Mouse (Mus musculus): ENCODE data around the gene Defb26. TPM values are rescaled to one million over a fixed set of nuclear protein-coding genes. Genes with fewer than 3 reads are reported as not detected.

Gene Defb26
- polyA plus RNA-seq, 2 experiments: not detected

DNA sequence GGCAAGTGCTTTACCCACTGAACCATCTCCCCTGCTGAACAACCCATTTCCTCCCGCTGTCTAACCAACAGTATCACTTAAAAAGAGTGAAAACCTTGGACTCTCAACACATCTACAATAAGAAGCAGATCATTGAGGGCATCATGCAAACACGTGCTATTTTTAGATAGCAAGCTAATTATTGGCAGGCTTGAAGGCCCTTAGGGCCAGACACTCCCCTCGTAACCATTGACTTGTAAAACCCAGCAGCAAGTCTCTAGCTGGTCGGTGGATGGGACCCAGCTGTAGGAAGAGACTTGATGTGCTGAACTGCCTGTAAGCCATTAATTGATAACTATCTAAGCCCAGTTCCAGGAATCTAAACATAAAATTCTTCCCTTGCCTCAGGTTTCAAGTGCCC, 32.0 kb upstream of the Defb26 start:
- no peaks in the 10 kb centered on the region for H3K4me1 ChIP-seq (ENCODE audit: control insufficient read depth, insufficient read depth, low read length)
- no peaks in the 10 kb centered on the region for H3K27me3 ChIP-seq (ENCODE audit: control insufficient read depth, insufficient read depth, low read length)
- DNase-seq (ENCODE audit: low spot score) (no peak), ATAC-seq (ENCODE audit: low FRiP score, low read depth) (no peak)
- no peak overlapping the region for H3K27ac ChIP-seq (replicated peaks; ENCODE audit: low read depth, low read length)
- WGBS: 51% methylated on average over 4 of the region's 4 CpGs
- no peak overlapping the region for H3K4me2 ChIP-seq (replicated peaks; ENCODE audit: low read depth, low read length, severe bottlenecking)
- H3K9ac ChIP-seq (ENCODE audit: low read depth, low read length, severe bottlenecking): no peak overlapping the region
- H3K9me3 ChIP-seq (ENCODE audit: control insufficient read depth, low read length): no peaks in the 10 kb centered on the region
- TF ChIP-seq POLR2A (IDR thresholded peaks at IDR 0.05; ENCODE audit: borderline replicate concordance, extremely low read depth, insufficient read depth, insufficient read length): no peak
- H3K4me3 ChIP-seq (replicated peaks; ENCODE audit: low read length): no peak overlapping the region
- no peaks in the 10 kb centered on the region for H3K36me3 ChIP-seq (ENCODE audit: control insufficient read depth, insufficient read depth, low read length)

DNA sequence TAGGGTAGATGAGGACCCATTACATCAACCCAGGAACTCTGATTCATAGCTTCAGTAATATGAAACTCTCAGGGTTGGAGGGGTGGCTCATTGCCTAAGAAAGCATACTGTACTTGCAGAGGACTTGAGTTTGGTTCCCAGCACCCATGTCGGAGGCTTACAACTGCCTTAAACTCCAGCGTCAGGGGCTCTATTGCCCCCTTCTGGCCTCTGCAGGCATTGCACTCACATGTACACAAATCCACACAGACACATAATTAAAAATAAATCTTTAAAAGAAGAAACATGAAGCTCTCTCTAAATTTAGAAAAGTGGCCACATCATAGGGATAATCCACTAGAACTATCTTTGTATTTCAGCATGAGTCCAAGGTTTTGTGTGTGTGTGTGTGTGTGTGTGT, 31.4 kb upstream of the Defb26 start:
- Histone ChIP-seq H3K4me3 (replicated peaks; ENCODE audit: low read length) (no peak overlapping the region), H3K27me3 (ENCODE audit: control insufficient read depth, insufficient read depth, low read length) (no peaks in the 10 kb centered on the region), H3K9me3 (ENCODE audit: control insufficient read depth, low read length) (no peaks in the 10 kb centered on the region), H3K4me2 (replicated peaks; ENCODE audit: low read depth, low read length, severe bottlenecking) (no peak overlapping the region), H3K36me3 (ENCODE audit: control insufficient read depth, insufficient read depth, low read length) (no peaks in the 10 kb centered on the region), H3K27ac (replicated peaks; ENCODE audit: low read depth, low read length) (no peak overlapping the region), H3K4me1 (ENCODE audit: control insufficient read depth, insufficient read depth, low read length) (no peaks in the 10 kb centered on the region), H3K9ac (ENCODE audit: low read depth, low read length, severe bottlenecking) (no peak overlapping the region)
- WGBS: 74% methylated on average over 2 of the region's 2 CpGs
- DNase-seq (ENCODE audit: low spot score) (no peak), ATAC-seq (ENCODE audit: low FRiP score, low read depth) (no peak)
- no peak for TF ChIP-seq POLR2A (IDR thresholded peaks at IDR 0.05; ENCODE audit: borderline replicate concordance, extremely low read depth, insufficient read depth, insufficient read length)

DNA sequence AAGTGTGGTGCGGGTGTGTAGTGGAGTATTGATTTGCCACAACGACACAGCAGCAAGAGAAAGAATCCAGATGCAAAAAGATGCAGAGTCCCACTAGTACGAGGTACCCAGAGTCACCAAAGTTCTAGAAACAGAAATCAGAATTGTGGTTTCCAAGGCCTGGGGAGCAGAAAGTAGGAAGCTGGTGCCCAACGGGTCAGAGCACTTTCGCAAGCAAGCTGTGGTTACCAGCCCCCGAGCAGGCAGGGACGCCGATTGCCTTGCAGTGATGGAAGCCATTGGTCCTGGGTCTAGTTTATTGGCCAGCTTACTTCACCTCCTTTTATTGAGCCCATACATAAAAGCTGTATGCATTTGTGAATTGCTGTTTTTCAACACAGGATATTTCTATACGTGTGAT, 30.5 kb upstream of the Defb26 start:
- H3K36me3 ChIP-seq (ENCODE audit: control insufficient read depth, insufficient read depth, low read length): no peaks in the 10 kb centered on the region
- H3K9me3 ChIP-seq (ENCODE audit: control insufficient read depth, low read length): no peaks in the 10 kb centered on the region
- no peaks in the 10 kb centered on the region for H3K4me1 ChIP-seq (ENCODE audit: control insufficient read depth, insufficient read depth, low read length)
- H3K4me3 ChIP-seq (replicated peaks; ENCODE audit: low read length): no peak overlapping the region
- no peak for TF ChIP-seq POLR2A (IDR thresholded peaks at IDR 0.05; ENCODE audit: borderline replicate concordance, extremely low read depth, insufficient read depth, insufficient read length)
- no peaks in the 10 kb centered on the region for H3K27me3 ChIP-seq (ENCODE audit: control insufficient read depth, insufficient read depth, low read length)
- no peak for ATAC-seq (ENCODE audit: low FRiP score, low read depth)
- 69% methylated on average over 9 of the region's 9 CpGs for WGBS
- H3K4me2 ChIP-seq (replicated peaks; ENCODE audit: low read depth, low read length, severe bottlenecking): no peak overlapping the region
- DNase-seq (ENCODE audit: low spot score): no peak
- no peak overlapping the region for H3K27ac ChIP-seq (replicated peaks; ENCODE audit: low read depth, low read length)
- H3K9ac ChIP-seq (ENCODE audit: low read depth, low read length, severe bottlenecking): no peak overlapping the region

DNA sequence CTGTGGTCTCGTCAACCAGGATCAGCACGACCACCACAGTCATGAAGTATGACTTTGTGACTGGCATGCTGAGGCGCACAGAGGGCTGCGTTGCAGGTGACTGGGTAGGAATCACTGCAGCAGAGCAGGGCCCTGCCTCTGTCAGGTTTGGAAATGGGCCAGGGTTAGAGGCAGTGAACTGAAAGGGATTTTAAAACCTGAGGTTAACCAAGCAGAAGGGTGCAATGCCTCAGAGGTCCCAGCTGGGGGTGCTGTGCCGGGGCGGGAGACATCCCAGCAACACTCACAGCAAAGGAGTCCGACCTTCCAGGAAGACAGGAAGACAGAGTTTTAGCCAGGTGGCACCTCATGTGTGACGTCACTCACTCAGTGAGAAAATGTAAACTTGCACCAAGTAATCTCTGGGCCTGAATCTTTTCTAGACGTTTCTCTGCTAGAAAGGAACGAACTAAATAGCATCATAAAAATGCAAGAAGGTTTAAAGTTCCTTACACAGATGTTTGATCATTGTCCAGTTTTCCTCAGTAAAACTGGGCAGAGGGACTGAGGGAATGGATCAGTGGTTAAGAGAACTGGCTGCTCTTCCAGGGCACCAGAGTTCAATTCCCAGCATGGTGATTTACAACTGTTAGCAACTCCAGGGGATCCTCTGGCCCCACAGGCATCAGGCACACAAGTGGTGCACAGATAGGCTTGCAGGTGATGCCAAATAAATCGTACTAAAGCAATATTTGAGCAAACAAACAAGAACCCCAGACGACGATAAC, 28.6 kb upstream of the Defb26 start, which contains the start of gene Defb29:
Gene Defb29, minus strand, starts transcription at position 155 of the 767 bp plus-strand sequence.
- no peaks in the 10 kb centered on the region for H3K36me3 ChIP-seq (ENCODE audit: control insufficient read depth, insufficient read depth, low read length)
- no peak within 1 kb of the TSS for H3K27ac ChIP-seq (replicated peaks; ENCODE audit: low read depth, low read length)
- 48% methylated on average over 13 of the region's 13 CpGs for WGBS
- TF ChIP-seq POLR2A (IDR thresholded peaks at IDR 0.05; ENCODE audit: borderline replicate concordance, extremely low read depth, insufficient read depth, insufficient read length): no peak
- H3K4me3 ChIP-seq (replicated peaks; ENCODE audit: low read length): no peak within 1 kb of the TSS
- no peaks in the 10 kb centered on the region for H3K4me1 ChIP-seq (ENCODE audit: control insufficient read depth, insufficient read depth, low read length)
- no peak within 1 kb of the TSS for H3K9ac ChIP-seq (ENCODE audit: low read depth, low read length, severe bottlenecking)
- H3K9me3 ChIP-seq (ENCODE audit: control insufficient read depth, low read length): no peaks in the 10 kb centered on the region
- H3K27me3 ChIP-seq (ENCODE audit: control insufficient read depth, insufficient read depth, low read length): no peaks in the 10 kb centered on the region
- no peak within 1 kb of the TSS for H3K4me2 ChIP-seq (replicated peaks; ENCODE audit: low read depth, low read length, severe bottlenecking)
- DNase-seq (ENCODE audit: low spot score) (peak; percentile 13), ATAC-seq (ENCODE audit: low FRiP score, low read depth) (no peak; the same call in 1 of the 2 replicates)

DNA sequence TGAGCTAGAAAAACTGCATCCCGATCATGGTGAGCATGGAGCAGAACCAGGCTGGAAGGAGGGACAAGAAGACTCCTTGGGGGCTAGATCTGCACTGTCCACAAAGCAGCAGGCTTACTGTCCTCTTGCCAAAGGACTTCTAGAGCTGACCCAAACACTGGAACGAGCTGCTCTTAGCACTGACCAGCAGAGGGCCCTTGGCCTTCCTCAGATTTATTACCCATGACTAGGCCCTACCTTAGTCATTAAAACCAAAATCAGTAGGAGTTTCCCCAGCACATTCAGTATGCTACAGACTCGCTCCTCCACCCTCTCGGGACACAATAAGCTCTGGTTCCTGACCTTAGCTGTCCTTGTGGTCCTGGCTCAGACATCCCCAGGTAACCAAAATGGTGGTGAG, 6.5 kb upstream of the Defb26 start, which contains the start of gene Defb28:
Gene Defb28, plus strand, starts transcription at position 275 of the 400 bp plus-strand sequence.
- Histone ChIP-seq H3K36me3 (ENCODE audit: control insufficient read depth, insufficient read depth, low read length) (no peaks in the 10 kb centered on the region), H3K9me3 (ENCODE audit: control insufficient read depth, low read length) (no peaks in the 10 kb centered on the region), H3K27me3 (ENCODE audit: control insufficient read depth, insufficient read depth, low read length) (no peaks in the 10 kb centered on the region), H3K4me3 (replicated peaks; ENCODE audit: low read length) (no peak within 1 kb of the TSS), H3K27ac (replicated peaks; ENCODE audit: low read depth, low read length) (no peak within 1 kb of the TSS), H3K4me2 (replicated peaks; ENCODE audit: low read depth, low read length, severe bottlenecking) (no peak within 1 kb of the TSS), H3K4me1 (ENCODE audit: control insufficient read depth, insufficient read depth, low read length) (no peaks in the 10 kb centered on the region), H3K9ac (ENCODE audit: low read depth, low read length, severe bottlenecking) (no peak within 1 kb of the TSS)
- no peak for ATAC-seq (ENCODE audit: low FRiP score, low read depth)
- DNase-seq (ENCODE audit: low spot score): no peak
- TF ChIP-seq POLR2A (IDR thresholded peaks at IDR 0.05; ENCODE audit: borderline replicate concordance, extremely low read depth, insufficient read depth, insufficient read length): no peak
- 68% methylated on average over 4 of the region's 4 CpGs for WGBS
